Mouse (Mus musculus) v-Abl transformed pro-B cells (cell line): Measurements from ENCODE around the gene Fut8.

ENCODE experiments used
- in situ Hi-C, 2 experiments: fragments of 400-800 bp; cut with MboI; formaldehyde crosslinking; loops; one replicate each; pipeline ENCODE4 v1.15.1; 2025; ENCODE audit not compliant: unreplicated experiment in 2 of 2

The Fut8 gene

DNA sequence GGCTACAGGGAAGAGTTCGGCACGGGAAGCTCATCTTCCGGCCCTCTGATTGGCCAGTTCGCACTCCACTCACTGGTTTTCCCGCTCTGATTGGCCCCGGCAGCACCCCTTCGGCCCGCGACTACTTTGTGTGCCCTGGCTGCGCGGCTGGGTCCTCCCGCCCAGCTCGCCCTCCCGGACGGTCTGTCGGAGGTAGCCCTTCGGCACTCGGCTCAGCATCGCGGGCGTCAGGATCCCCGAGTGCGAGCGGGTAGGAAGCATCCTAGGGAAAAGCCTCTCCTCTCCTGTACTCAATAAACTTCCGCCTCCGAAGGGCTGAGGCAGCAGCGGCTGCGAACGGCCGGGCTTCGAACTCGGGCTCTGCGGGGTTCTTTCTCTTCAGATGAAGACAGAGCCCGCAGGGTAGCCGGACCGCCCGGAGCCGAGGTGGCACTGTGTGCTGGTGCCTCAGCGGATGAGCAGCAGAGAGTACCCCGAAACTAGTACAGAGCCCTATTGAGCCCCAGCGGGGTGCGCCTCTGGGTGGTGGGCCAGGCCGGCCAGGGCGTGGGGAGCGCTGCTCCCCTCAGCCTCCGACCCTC is at the start of gene Fut8:
Gene Fut8 (plus strand): TSS at position 176 of the 581 bp plus-strand sequence.
- in situ Hi-C loops: loop anchor here (5.0 to 10.0 kb wide), 4 partner anchors 91 to 403 kb away; no protein-coding TSS in a partner anchor

GRCm38 (mm10) chr12:77189161-77189560 is 48.8 kb upstream of the Fut8 start:
- in situ Hi-C loops: no loop called here

GRCm38 (mm10) chr12:77189933-77190446 is 47.9 kb upstream of the Fut8 start:
- in situ Hi-C loops: no loop called here

DNA sequence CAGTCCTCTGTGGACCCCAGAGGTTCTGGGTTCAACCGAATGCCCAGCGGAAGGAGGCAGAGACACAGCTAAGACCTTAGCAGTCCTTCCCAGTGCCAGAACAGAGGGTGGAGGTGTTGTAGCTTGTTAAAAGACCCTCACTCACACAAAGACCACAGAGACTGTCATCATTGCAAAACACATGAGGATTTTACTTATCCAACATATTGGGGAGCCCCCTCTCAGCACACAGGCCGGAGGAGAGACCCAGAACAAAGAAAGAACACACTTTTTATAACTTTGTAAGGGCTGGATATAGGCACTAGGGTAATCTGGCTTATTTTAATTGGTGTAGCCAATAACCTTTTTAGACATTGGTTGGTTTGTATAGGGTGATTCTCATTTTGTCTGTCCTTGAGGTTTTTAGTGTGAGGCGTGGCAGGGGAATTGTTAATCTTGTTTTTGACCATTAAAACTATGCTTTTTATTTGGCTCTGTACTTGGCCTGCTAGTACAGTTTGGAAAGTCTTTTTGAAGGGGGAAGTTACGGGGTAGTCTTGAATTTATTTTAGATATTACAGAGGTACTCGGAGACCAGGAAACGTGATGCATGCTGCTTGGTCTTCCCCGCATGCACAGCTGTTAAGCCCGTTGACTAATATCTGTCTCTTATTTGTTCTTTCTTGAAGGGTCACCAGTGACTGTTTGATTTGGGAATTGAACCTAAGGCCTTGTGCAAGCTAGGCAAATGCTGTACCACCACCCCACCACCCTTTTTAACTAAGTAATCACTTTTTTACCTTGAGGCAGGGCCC is 46.2 kb upstream of the Fut8 start:
- in situ Hi-C loops: no loop called here

GRCm38 (mm10) chr12:77192714-77193113 is 45.2 kb upstream of the Fut8 start:
- in situ Hi-C loops: no loop called here

DNA sequence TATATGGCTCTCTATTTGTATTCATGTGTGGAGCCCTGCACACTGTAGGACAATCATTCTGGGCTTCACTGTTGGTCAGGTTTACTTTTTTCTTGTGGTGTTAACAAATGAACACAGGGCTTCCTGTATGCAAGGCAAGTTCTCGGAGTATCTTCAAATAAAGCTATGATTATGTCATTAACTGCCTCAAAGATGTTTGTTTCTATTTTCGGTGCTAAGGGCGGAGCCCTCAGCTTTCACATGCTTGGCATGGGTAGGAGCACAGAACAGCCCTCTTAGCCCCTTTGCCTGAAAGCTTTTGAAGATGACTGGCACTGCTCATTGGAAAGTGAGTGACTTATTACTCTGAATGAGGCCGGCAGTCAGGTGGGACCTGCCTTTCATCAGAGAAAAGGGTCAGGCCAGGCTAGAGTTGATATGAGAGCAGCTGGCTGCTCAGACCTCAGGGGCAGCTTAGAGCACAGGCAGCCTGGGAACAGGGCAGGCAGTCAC is 44.7 kb upstream of the Fut8 start:
- in situ Hi-C loops: no loop called here

DNA sequence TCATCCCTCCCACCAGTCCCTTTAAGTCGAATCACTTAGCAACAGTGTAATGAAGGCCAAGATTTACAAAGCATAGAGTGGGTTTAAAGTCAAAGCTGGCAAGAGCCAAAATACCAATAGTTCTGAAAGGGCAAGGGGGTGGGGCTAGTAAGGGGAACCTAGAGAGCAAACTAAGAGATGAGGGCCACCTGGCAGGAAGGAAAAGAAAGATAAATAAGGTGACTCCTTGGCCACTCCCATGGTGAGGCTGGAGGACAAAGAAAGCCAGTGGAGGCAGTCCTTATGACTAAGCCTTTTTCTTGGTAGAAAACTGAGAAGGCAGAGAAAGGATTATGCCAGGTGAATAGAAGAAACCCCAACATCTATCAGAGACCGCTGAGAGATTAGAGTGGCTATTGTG is 42.9 kb upstream of the Fut8 start:
- in situ Hi-C loops: loop anchor here in 1 of 2 experiments (5.0 kb wide), 1 partner anchor 37 kb away; no protein-coding TSS in a partner anchor

DNA sequence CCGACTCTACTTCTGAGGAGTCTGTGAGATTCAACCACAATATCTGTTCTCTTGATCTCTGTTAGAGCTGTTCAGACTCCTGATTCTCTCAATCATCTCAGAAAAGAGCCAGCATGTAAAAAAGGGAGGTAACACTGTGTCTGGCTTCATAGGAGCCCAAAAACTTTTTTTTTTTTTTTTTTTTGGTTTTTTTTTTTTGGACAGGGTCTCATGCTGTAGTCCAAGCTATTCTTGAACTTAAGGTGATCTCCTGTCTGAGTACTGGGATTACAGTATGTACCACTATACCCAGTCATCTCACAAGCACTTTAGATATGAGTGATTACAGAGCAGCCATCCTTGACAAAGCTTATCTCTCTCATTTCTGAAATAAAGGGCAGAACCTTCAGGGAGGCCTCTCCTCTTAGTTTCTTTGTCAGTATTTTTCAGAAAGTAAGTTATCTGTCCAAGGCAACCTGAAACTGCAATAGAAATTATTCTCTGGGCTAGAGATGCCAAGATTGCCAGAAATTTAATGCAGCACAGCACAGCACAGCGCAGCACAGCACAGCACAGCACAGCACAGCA is 41.3 kb upstream of the Fut8 start:
- in situ Hi-C loops: loop anchor here in 1 of 2 experiments (5.0 kb wide), 1 partner anchor 36 kb away; no protein-coding TSS in a partner anchor

DNA sequence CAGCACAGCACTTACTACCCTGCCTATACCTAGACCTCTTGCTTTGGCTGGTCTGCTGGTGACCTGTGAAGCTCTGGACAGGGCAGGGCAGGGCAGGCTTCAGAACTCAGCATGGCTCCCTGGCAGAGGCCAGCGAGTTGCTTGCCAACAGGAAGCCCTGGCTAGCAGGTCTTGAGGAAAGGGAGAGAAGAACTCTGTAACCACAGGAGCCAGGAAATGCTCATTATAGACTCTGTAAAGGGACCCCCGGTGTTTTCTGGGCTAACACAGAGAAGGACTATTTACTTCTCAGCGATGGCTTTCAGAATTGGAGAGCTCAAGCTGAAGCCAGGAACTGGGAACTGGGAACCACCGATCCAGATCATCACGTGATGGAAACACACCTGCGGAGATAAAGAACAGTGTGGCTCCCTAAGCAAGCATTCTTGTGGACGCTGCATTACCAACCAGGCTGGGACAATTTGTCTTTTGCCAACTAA is 40.8 kb upstream of the Fut8 start:
- in situ Hi-C loops: loop anchor here in 1 of 2 experiments (5.0 kb wide), 1 partner anchor 35 kb away; no protein-coding TSS in a partner anchor

DNA sequence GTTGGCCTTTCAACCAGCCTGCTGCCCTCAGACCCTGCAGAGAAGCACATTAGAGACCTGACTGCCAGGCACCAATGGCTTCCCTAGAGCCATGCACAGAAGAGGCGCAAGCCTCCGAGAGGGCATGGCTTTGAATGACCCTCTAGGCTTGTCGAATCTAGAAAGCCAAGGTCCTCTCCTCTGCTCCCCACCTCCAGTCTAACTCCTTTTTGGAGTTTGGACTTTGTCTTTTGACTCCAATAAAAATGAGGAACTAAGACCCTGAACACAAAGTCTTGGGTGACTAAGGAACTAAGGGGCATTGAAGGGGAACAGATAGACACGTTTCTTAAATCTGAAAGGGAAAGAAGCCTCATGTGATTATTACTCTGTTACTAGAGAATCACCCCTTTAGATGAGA is 39.7 kb upstream of the Fut8 start:
- in situ Hi-C loops: loop anchor here in 1 of 2 experiments (5.0 kb wide), 1 partner anchor 34 kb away; no protein-coding TSS in a partner anchor

GRCm38 (mm10) chr12:77201461-77202143 is 36.3 kb upstream of the Fut8 start:
- in situ Hi-C loops: no loop called here

GRCm38 (mm10) chr12:77203136-77203535 is 34.8 kb upstream of the Fut8 start:
- in situ Hi-C loops: no loop called here

GRCm38 (mm10) chr12:77206852-77207251 is 31.1 kb upstream of the Fut8 start:
- in situ Hi-C loops: no loop called here

- in situ Hi-C loops: no loop called here
Observed at GRCm38 (mm10) chr12:77208056-77208455, 29.9 kb upstream of the Fut8 start.

GRCm38 (mm10) chr12:77208576-77209180 is 29.2 kb upstream of the Fut8 start:
- in situ Hi-C loops: no loop called here

- in situ Hi-C loops: no loop called here
Observed at GRCm38 (mm10) chr12:77211695-77212208, 26.2 kb upstream of the Fut8 start.

GRCm38 (mm10) chr12:77213896-77214564 is 23.9 kb upstream of the Fut8 start:
- in situ Hi-C loops: no loop called here

- in situ Hi-C loops: no loop called here
Observed at GRCm38 (mm10) chr12:77214565-77214909, 23.4 kb upstream of the Fut8 start.

DNA sequence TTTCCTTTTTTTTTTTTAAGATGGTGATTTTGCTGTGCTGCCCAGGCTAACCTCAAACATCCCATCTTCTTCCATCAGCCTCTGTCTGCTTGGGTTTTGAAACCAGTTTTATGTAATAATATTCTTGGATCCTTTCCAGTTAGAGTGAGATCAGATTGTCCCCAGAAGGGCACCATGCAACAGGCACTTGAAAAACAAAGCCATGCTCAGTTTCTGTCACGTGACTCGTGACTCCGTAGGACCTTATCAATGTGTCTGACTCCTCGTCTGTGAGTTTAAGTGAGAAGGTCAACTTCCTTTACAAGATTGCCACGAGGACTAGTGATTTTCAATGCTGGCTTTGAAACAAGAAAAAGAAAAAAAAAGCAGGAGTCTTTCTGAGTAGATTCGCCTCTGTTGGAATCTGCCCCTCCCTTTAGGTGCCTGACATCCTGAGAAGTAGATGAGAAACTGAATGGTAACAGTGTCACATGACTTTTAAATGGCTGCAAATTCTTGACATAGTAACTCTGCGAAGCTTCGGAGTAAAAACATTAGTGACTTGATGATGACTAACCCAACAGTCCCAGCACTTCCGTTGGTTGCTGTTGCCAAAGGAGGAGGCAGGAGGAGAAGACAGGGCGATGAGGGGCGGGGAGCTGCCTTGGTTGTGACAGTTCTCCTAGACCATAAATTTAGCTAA is 21.3 kb upstream of the Fut8 start:
- in situ Hi-C loops: no loop called here
